Mouse (Mus musculus) heart, adult 8-10 months (tissue): ENCODE measurements around the gene Vmn1r132. TPM values are rescaled to one million over a fixed set of nuclear protein-coding genes. Genes with fewer than 3 reads are reported as not detected.
"Not testable (repeated sequence)": the region's sequence is repeated elsewhere in the genome, so short reads cannot be mapped to it uniquely, and the experiment has no call there.

Source experiments
- DNase-seq: peaks from one replicate; pipeline ENCODE4 v3.0.0; 2022; ENCODE audit warnings: low spot score
- total RNA-seq, 4 experiments: library from RNA; stranded (reverse); gene quantifications; 2 replicates each; pipeline ENCODE4 v1.2.4; 2022

Gene Vmn1r132
- not detected for total RNA-seq

DNA sequence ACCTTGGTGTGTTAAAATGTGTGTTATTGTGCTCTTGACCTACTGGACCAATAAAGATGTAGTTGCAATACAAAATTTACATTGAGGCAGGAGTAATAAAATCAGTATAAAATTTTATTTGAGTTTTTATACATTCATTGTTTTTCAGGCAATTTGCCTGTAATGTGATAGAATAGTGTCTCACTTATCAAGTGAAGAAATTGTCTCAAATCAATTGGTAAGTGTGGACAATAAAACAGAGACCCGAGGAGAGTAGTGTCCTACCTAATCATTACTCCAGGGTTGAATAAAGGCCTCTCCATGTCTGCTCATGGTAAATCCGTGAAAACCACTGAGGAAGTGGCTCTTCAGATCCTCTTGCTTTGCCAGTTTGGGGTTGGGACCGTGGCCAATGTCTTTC, at the start of gene Vmn1r132:
TSS of gene Vmn1r132 (plus strand) at position 301 of the 400 bp plus-strand sequence.
- not testable (repeated sequence) for DNase-seq

Other genes with a start within 250 kb of the Vmn1r132 start
- not detected for gene Gm6882, start 181.3 kb upstream of the Vmn1r132 start, total RNA-seq
- gene Vmn1r130, start 102.3 kb upstream of the Vmn1r132 start, total RNA-seq, result not detected
- gene Vmn1r131, start 68.0 kb upstream of the Vmn1r132 start, total RNA-seq, result not detected
- not detected for gene Gm4175, start 147.4 kb downstream of the Vmn1r132 start, total RNA-seq
- not detected for gene Gm4177, start 182.6 kb downstream of the Vmn1r132 start, total RNA-seq
- gene Vmn1r135, start 218.3 kb downstream of the Vmn1r132 start, total RNA-seq, result not detected
- not detected for gene Gm5725, start 230.2 kb downstream of the Vmn1r132 start, total RNA-seq